Mouse (Mus musculus) testis, adult 2 months (tissue): ENCODE measurements at regions not wholly inside any gene's neighbourhood (a gene's known extent, or its start where the extent isn't known, plus 50 kb on each side); places are given as distances from the start of the nearest gene placed in this dataset.

Experiments used
- H3K27ac ChIP-seq: fragments of 200-500 bp; 2 replicates; pipeline ENCODE4 v1.5.1; 2012; ENCODE audit warnings: low read depth, low read length; ENCODE audit not compliant: control insufficient read depth, insufficient read depth
- H3K27me3 ChIP-seq: fragments of 200-500 bp; 2 replicates; pipeline ENCODE4 v1.6.1; 2012; ENCODE audit warnings: mild to moderate bottlenecking, low read length, moderate library complexity; ENCODE audit not compliant: control insufficient read depth, insufficient read depth
- H3K36me3 ChIP-seq: fragments of 200-500 bp; 2 replicates; pipeline ENCODE4 v1.6.1; 2012; ENCODE audit warnings: mild to moderate bottlenecking, low read length; ENCODE audit not compliant: control insufficient read depth, insufficient read depth
- H3K4me1 ChIP-seq: fragments of 200-500 bp; 2 replicates; pipeline ENCODE4 v1.6.1; 2012; ENCODE audit warnings: low read length; ENCODE audit not compliant: control insufficient read depth, insufficient read depth
- H3K4me3 ChIP-seq: fragments of 200-500 bp; 2 replicates; pipeline ENCODE4 v1.5.1; 2012; ENCODE audit warnings: low read depth, mild to moderate bottlenecking, low read length, moderate library complexity, mixed read lengths; ENCODE audit not compliant: control insufficient read depth
- CTCF ChIP-seq: fragments of 200-500 bp; IDR thresholded peaks from 2 replicates; pipeline ENCODE4 v1.5.1; 2012; ENCODE audit warnings: low read depth, mild to moderate bottlenecking, inconsistent platforms, low read length, moderate library complexity; ENCODE audit not compliant: control insufficient read depth, insufficient read depth, insufficient replicate concordance
- POLR2A ChIP-seq: fragments of 200-500 bp; IDR thresholded peaks from 2 replicates; pipeline ENCODE4 v1.6.1; 2012; ENCODE audit warnings: low read depth, mild to moderate bottlenecking, inconsistent platforms, low read length, moderate library complexity; ENCODE audit not compliant: control insufficient read depth

DNA sequence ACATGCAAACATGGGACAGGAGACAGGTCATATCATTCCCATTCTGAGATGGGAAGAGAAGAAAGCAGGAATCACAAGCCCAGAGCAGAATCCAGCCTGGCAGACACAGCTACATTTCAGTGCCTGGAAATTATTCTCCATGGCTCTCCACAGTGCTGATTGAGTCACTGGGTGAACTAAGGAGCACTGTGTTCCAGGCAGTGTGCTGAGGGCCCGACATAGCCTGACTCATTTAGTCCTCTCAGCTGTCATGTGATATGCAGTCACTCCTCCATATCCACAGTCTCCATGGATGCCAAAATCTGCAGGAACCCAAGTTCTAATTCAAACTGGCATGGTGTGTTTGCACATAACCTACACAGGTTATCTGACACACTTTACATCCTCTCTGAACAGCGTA is 90.1 kb upstream of the Tnfsf11 start:
- Histone ChIP-seq H3K4me1 (no peaks in the 10 kb centered on the region), H3K27ac (no peak overlapping the region), H3K4me3 (no peak overlapping the region), H3K36me3 (no peaks in the 10 kb centered on the region), H3K27me3 (no peaks in the 10 kb centered on the region)
- TF ChIP-seq CTCF (no peak), POLR2A (no peak)

DNA sequence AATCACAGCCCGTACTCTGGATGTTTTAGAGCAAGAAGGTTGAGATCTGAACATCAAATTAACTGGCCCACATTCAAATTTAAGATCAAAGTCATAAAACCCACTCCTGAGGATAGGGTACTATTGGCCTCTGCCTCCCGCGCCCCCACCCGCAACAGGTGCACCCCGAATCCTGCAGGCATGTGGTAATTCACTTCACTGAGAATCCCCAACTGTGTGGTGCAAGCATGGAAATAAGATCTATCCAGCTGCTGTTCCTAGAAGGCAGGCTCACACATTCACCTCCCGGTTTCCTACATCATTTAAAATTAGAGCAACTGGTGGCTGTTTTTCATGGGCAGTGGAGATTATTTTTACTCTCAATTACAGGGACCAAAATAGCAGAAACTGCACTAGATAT is 87.8 kb upstream of the Tnfsf11 start:
- Histone ChIP-seq H3K4me3 (no peak overlapping the region), H3K27ac (no peak overlapping the region), H3K27me3 (no peaks in the 10 kb centered on the region), H3K36me3 (no peaks in the 10 kb centered on the region), H3K4me1 (no peaks in the 10 kb centered on the region)
- TF ChIP-seq CTCF = no peak
- TF ChIP-seq POLR2A = no peak

DNA sequence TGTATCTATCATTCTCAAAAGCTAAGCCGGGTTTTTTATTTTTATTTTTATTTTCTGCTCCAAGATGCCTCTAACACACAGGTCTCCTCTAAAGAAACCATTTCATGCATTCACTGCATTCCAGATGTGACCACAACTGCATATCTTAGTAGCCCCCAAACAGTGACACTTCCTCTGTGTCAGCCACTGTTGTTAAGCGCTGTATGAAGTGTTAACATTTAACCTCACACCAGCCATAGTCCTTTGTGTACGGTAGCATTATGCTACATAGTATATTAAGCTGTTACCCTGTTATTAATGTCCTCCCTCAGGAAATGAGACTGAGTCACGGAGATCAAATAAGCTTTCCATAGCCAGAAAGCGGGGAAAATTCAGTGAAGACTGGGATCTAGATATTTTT is 79.2 kb upstream of the Tnfsf11 start:
- H3K36me3 ChIP-seq = no peaks in the 10 kb centered on the region
- no peaks in the 10 kb centered on the region for H3K27me3 ChIP-seq
- TF ChIP-seq CTCF = no peak
- TF ChIP-seq POLR2A = no peak
- no peak overlapping the region for H3K27ac ChIP-seq
- H3K4me3 ChIP-seq = no peak overlapping the region
- H3K4me1 ChIP-seq = no peaks in the 10 kb centered on the region

DNA sequence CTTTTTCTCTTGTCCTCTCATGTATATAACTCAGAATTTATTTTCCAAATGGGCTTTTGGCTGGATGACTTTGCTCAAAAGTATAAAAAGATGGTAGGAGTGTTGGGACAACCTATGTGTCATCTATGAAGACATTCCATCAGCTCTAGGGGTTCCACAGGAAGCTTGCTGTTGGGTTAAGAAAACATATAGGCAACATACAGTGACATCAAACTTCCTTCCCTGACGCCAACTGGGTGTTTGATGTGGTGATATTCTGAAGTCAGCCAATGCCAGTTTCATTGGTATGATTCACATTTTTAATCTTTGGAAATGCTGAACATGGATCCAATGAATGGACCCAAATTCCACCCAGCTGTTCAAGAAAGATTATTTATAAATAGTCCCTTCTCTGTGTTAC is 76.5 kb upstream of the Tnfsf11 start:
- Histone ChIP-seq H3K27me3 (no peaks in the 10 kb centered on the region), H3K4me1 (no peaks in the 10 kb centered on the region), H3K4me3 (no peak overlapping the region), H3K27ac (no peak overlapping the region), H3K36me3 (no peaks in the 10 kb centered on the region)
- TF ChIP-seq CTCF = no peak
- TF ChIP-seq POLR2A = no peak

DNA sequence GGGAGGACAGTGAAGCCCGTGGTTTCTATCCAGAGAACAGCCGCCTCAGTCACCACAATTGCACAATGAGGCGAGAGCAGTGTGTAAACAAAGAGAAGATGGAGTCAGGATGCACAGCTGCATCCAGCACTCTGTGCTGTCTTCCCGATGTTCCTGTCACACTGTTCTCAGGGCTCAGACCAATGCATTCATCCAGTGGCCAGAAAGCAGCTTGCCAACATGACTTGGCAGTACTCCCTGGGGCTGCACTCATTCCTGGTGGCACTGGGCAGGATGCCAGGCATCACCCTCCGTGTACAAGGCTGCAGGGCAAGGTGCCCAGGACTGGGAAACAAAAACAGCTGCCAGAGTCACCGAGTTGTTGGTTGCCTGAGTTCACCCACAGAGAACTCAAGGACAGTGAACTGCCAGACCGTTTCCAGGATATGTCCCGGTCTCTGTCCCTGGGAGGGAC is 75.4 kb upstream of the Tnfsf11 start:
- H3K27me3 ChIP-seq = no peaks in the 10 kb centered on the region
- TF ChIP-seq POLR2A = no peak
- 0 out of 2 replicates have a peak, but pooled peaks have one; percentile 3 for TF ChIP-seq CTCF
- H3K4me1 ChIP-seq = no peaks in the 10 kb centered on the region
- H3K4me3 ChIP-seq = no peak overlapping the region
- H3K27ac ChIP-seq = no peak overlapping the region
- no peaks in the 10 kb centered on the region for H3K36me3 ChIP-seq

DNA sequence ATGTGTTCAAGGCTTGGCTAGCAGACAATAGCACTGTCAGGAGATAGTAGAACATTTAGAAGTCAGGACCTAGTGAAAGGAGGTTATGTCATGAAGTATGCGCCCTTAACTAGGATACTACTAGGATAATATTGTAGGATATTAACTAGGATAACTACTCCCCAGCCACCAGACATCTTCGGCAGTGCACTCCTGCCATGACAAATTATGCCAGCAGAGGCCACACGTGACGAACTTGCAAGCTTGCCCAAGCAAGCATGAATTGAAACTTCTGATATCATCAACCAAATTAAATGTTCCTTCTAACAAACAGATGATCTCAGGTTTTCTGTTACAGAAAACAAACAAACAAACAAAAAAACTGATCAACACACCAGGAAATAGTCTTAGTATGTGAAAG is 72.2 kb upstream of the Tnfsf11 start:
- no peak overlapping the region for H3K27ac ChIP-seq
- no peak overlapping the region for H3K4me3 ChIP-seq
- H3K4me1 ChIP-seq = no peaks in the 10 kb centered on the region
- TF ChIP-seq CTCF (no peak), POLR2A (no peak)
- no peaks in the 10 kb centered on the region for H3K36me3 ChIP-seq
- H3K27me3 ChIP-seq = no peaks in the 10 kb centered on the region

DNA sequence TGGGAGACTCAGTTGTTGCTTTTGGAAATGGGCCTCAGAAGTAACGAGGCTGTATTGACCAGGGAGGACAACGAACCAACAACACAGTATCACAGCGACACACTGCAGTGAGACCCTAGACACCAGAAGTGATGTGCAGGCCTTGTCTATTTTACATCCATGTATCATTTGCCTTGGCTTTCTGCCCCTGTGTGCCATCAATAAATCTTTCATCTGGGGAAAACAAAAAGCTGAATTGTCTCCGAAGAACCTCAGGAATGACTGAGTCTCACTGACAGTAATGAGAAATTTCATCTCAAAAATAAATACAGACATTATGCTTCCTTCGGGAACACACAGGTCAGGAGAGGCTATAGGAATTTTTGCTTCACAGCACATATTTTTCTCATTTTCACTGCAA is 68.7 kb upstream of the Tnfsf11 start:
- Histone ChIP-seq H3K27ac (no peak overlapping the region), H3K36me3 (no peaks in the 10 kb centered on the region), H3K27me3 (no peaks in the 10 kb centered on the region), H3K4me3 (no peak overlapping the region), H3K4me1 (no peaks in the 10 kb centered on the region)
- TF ChIP-seq POLR2A (no peak), CTCF (no peak)
